Mouse (Mus musculus) limb, embryonic 13.5 days (tissue): ENCODE data around the gene Pigl. TPM values are rescaled to one million over a fixed set of nuclear protein-coding genes. Genes with fewer than 3 reads are reported as not detected.

Experiments used
- ATAC-seq: fragments of 200-750 bp; cut with Nextera tagmentation; 2 replicates; pipeline ENCODE4 v1.8.0; 2017; ENCODE audit warnings: low read depth, moderate number of reproducible peaks, moderate TSS enrichment; ENCODE audit not compliant: low FRiP score
- H3K27ac ChIP-seq: fragments of 300-500 bp; sonication (generic); 2 replicates; pipeline ENCODE4 v1.5.1; 2015; ENCODE audit warnings: inconsistent platforms, mild to moderate bottlenecking, moderate library complexity
- H3K27me3 ChIP-seq: fragments of 300-500 bp; sonication (generic); 2 replicates; pipeline ENCODE4 v1.6.1; 2015; ENCODE audit warnings: mild to moderate bottlenecking, inconsistent platforms
- H3K36me3 ChIP-seq: fragments of 300-500 bp; sonication (generic); 2 replicates; pipeline ENCODE4 v1.6.1; 2015; ENCODE audit warnings: inconsistent platforms, mild to moderate bottlenecking, moderate library complexity
- H3K4me1 ChIP-seq: fragments of 300-500 bp; sonication (generic); 2 replicates; pipeline ENCODE4 v1.6.1; 2015; ENCODE audit warnings: inconsistent platforms
- H3K4me2 ChIP-seq: fragments of 300-500 bp; sonication (generic); replicated peaks from 2 replicates; pipeline ENCODE4 v1.6.1; 2015; ENCODE audit warnings: inconsistent platforms, mild to moderate bottlenecking, moderate library complexity
- H3K4me3 ChIP-seq: fragments of 300-500 bp; sonication (generic); 2 replicates; pipeline ENCODE4 v1.5.1; 2015; ENCODE audit warnings: moderate library complexity, mild to moderate bottlenecking, inconsistent platforms
- H3K9ac ChIP-seq: fragments of 300-500 bp; sonication (generic); 2 replicates; pipeline ENCODE4 v1.6.1; 2015; ENCODE audit warnings: mild to moderate bottlenecking, inconsistent platforms
- H3K9me3 ChIP-seq: fragments of 300-500 bp; sonication (generic); 2 replicates; pipeline ENCODE4 v1.6.1; 2016; ENCODE audit warnings: inconsistent platforms
- WGBS: fragments of 180-500 bp; shearing (Covaris S2); methylation state at CpG from one replicate; pipeline ENCODE4 v1.1.7; 2015; 5-methylcytosine and 5-hydroxymethylcytosine counted together
- polyA plus RNA-seq: library from polyadenylated mRNA; unstranded; fragments of >200 nt; fragmentation: Nextera tagmentation; extraction: Ambion mirVana; gene quantifications from 2 replicates; pipeline ENCODE4 v1.2.1, GENCODE M21; 2015

Gene Pigl
- polyA plus RNA-seq = 8.9 and 9.6 TPM in 2 replicates

DNA sequence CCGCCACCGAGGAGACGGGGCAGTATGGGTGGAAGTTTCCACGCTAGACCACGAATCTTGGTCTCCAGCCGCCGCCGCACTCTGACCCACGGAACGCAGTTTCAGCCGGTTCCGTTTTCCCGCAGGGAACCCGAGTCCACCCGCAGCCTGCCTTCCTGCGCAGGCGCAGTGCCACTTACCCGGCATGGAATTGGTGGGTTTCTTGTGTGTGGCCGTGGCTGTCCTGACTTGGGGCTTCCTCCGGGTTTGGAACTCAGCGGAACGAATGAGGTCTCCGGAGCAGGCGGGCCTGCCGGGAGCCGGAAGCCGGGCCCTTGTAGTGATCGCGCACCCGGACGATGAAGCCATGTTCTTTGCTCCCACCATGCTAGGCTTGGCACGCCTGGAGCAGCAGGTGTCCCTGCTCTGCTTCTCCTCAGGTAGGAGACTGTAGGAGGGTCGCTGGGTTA is at the start of gene Pigl, which contains the start of gene Ncor1:
Pigl (plus strand) TSS at position 185 of the 449 bp plus-strand sequence.
Ncor1 (minus strand) TSS at position 266 of the 449 bp plus-strand sequence.
- WGBS = 0% methylated on average over 33 of the region's 33 CpGs
- ATAC-seq = peak; percentile 57

GRCm38 (mm10) chr11:62408848-62409247 is 49.4 kb upstream of the Pigl start:
- peaks cover 44% of the 10 kb centered on the region for H3K36me3 ChIP-seq
- 94% methylated on average over 2 of the region's 2 CpGs for WGBS
- H3K9ac ChIP-seq = no peak overlapping the region
- no peak overlapping the region for H3K27ac ChIP-seq
- H3K4me2 ChIP-seq = no peak overlapping the region
- no peaks in the 10 kb centered on the region for H3K9me3 ChIP-seq
- no peak overlapping the region for H3K4me3 ChIP-seq
- no peaks in the 10 kb centered on the region for H3K27me3 ChIP-seq
- ATAC-seq = no peak
- H3K4me1 ChIP-seq = no peaks in the 10 kb centered on the region

More for the DNA sequence above, at the start of gene Pigl, which contains the start of gene Ncor1:
- Histone ChIP-seq H3K9me3 (no peaks in the 10 kb centered on the region), H3K27ac (peak within 1 kb of the TSS; percentile 97), H3K4me1 (peaks cover 18% of the 10 kb centered on the region), H3K27me3 (no peaks in the 10 kb centered on the region), H3K9ac (peak within 1 kb of the TSS; percentile 99), H3K36me3 (no peaks in the 10 kb centered on the region), H3K4me2 (peak within 1 kb of the TSS; percentile 79), H3K4me3 (peak within 1 kb of the TSS; percentile 88)

DNA sequence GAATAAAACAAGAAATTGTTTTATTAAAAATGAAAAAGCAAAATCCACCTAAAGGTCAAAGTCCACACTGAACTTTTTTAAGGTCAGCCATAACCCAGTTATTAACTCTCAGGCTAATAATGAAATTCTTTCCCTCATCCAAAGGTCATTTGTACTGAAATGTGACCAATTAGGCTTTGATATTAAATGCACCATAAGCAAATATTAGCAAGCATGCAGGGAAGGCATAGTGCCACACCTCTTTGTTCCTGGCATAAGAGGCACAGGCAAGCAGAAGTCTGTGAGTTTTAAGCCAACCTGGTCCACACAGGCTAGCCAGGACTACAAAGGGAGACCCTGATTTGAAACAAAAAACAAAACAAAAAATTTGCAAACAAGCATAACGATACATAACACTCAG is 48.6 kb upstream of the Pigl start:
- H3K27ac ChIP-seq = no peak overlapping the region
- H3K4me3 ChIP-seq = no peak overlapping the region
- H3K9me3 ChIP-seq = no peaks in the 10 kb centered on the region
- no peaks in the 10 kb centered on the region for H3K4me1 ChIP-seq
- H3K36me3 ChIP-seq = peaks cover 49% of the 10 kb centered on the region
- H3K4me2 ChIP-seq = no peak overlapping the region
- 98% methylated on average over 1 of the region's 1 CpGs for WGBS
- no peak overlapping the region for H3K9ac ChIP-seq
- ATAC-seq = no peak
- no peaks in the 10 kb centered on the region for H3K27me3 ChIP-seq

GRCm38 (mm10) chr11:62415026-62415425 is 43.2 kb upstream of the Pigl start:
- Histone ChIP-seq H3K9me3 (no peaks in the 10 kb centered on the region), H3K4me1 (no peaks in the 10 kb centered on the region), H3K27me3 (no peaks in the 10 kb centered on the region), H3K4me3 (no peak overlapping the region), H3K27ac (no peak overlapping the region), H3K36me3 (peaks cover 61% of the 10 kb centered on the region), H3K9ac (no peak overlapping the region), H3K4me2 (no peak overlapping the region)
- 91% methylated on average over 4 of the region's 4 CpGs for WGBS
- ATAC-seq = no peak

DNA sequence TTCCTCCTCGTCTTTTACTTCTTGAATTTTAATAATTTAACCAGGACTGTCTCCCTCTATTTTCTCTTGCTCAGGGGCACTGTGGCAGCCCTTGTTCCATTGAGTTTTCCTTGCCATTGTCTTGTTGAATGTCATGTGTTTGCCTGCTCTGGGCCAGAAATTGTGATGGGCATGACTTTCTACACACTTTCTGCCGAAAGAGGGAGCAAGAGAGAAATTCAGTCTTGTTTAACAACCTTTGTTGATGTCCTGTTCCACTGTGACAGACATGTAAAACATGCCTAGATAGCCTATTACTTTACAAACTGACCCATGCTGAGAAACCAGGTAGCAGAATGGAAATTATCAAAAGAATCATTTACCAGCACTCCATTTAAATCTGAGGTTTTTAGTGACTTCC is 33.7 kb upstream of the Pigl start:
- no peak overlapping the region for H3K9ac ChIP-seq
- H3K27ac ChIP-seq = no peak overlapping the region
- no peaks in the 10 kb centered on the region for H3K27me3 ChIP-seq
- no peak overlapping the region for H3K4me3 ChIP-seq
- no peak overlapping the region for H3K4me2 ChIP-seq
- no peaks in the 10 kb centered on the region for H3K9me3 ChIP-seq
- 74% methylated on average over 2 of the region's 2 CpGs for WGBS
- no peaks in the 10 kb centered on the region for H3K4me1 ChIP-seq
- ATAC-seq = no peak
- H3K36me3 ChIP-seq = peaks cover 50% of the 10 kb centered on the region

GRCm38 (mm10) chr11:62426266-62426665 is 32.0 kb upstream of the Pigl start:
- no peak for ATAC-seq
- Histone ChIP-seq H3K9me3 (no peaks in the 10 kb centered on the region), H3K4me3 (no peak overlapping the region), H3K27me3 (no peaks in the 10 kb centered on the region), H3K36me3 (peaks cover 54% of the 10 kb centered on the region), H3K9ac (no peak overlapping the region), H3K27ac (no peak overlapping the region), H3K4me1 (no peaks in the 10 kb centered on the region), H3K4me2 (no peak overlapping the region)
- WGBS = 88% methylated on average over 5 of the region's 5 CpGs

DNA sequence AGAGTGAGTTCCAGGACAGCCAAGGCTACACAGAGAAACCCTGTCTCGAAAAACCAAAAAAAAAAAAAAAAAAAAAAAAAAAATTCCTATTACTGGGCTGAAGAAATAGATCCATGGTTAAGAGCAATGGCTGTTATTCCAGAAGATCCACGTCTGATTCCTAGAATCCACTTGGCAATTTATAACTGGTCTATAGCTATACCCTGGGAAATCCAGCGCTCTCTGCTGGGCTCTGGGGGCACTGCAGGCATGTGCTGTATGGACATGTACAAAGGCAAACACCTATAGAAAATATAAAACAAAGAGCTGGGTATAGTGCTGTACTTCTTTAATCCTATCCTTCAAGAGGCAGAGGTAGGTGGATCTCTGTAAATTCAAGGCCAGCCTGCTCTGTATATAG is 31.2 kb upstream of the Pigl start:
- peaks cover 54% of the 10 kb centered on the region for H3K36me3 ChIP-seq
- no peak overlapping the region for H3K4me2 ChIP-seq
- no peaks in the 10 kb centered on the region for H3K9me3 ChIP-seq
- no peaks in the 10 kb centered on the region for H3K27me3 ChIP-seq
- H3K4me1 ChIP-seq = no peaks in the 10 kb centered on the region
- no peak for ATAC-seq
- no peak overlapping the region for H3K4me3 ChIP-seq
- WGBS = 84% methylated on average over 2 of the region's 3 CpGs
- H3K9ac ChIP-seq = no peak overlapping the region
- no peak overlapping the region for H3K27ac ChIP-seq

DNA sequence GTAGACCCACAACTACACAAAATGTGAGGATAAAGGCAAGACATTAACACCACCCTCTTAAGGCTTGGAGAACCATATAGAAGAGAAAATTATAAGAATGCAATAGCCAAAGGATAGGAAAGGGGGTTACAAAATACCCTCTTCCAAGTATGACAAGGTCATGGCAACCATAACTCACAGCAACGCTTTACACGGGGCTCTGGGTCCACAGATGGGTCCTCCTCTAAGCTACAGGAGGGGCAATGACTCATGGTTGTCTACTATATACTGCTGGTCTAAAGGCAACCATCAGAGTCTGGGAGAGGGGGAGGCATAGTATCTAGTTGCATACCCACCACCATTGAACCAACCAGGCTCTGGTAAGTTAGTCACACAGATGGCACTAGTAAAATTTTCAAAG is 26.0 kb upstream of the Pigl start:
- WGBS = 87% methylated on average over 2 of the region's 2 CpGs
- Histone ChIP-seq H3K4me1 (no peaks in the 10 kb centered on the region), H3K36me3 (peaks cover 55% of the 10 kb centered on the region), H3K27me3 (no peaks in the 10 kb centered on the region), H3K4me3 (no peak overlapping the region), H3K9ac (no peak overlapping the region), H3K9me3 (no peaks in the 10 kb centered on the region), H3K4me2 (no peak overlapping the region), H3K27ac (no peak overlapping the region)
- no peak for ATAC-seq

DNA sequence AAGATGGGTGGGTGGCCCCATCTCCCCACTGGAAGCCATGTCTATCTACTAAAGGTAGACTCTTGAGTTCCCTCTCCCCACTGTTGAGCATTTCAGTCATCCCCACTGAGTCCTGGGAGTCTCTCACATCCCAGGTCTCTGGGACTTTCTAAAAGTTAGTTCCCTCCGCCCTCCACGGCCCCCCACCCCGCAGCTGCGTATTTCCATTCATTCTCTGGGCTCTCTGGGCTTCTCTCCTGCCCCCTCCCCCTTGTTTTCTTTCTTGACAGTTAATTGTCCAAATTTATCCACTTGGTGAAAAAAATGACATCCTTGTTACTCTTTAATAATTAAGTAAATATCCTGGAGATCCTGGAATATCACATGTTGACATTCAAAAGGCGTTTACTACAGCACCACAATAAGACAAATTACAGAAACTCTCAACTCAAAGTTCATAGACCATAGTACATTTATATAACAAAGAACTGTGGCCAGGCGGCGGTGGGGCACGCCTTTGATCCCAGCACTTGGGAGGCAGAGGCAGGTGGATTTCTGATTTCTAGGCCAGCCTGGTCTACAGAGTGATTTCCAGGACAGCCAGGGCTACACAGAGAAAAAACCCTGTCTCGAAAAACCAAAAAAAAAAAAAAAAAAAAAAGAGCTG is 17.5 kb upstream of the Pigl start:
- Histone ChIP-seq H3K27me3 (no peaks in the 10 kb centered on the region), H3K9ac (no peak overlapping the region), H3K4me3 (no peak overlapping the region), H3K36me3 (peaks cover 25% of the 10 kb centered on the region), H3K4me2 (no peak overlapping the region), H3K9me3 (no peaks in the 10 kb centered on the region), H3K27ac (no peak overlapping the region), H3K4me1 (no peaks in the 10 kb centered on the region)
- WGBS = 97% methylated on average over 9 of the region's 9 CpGs
- no peak for ATAC-seq

DNA sequence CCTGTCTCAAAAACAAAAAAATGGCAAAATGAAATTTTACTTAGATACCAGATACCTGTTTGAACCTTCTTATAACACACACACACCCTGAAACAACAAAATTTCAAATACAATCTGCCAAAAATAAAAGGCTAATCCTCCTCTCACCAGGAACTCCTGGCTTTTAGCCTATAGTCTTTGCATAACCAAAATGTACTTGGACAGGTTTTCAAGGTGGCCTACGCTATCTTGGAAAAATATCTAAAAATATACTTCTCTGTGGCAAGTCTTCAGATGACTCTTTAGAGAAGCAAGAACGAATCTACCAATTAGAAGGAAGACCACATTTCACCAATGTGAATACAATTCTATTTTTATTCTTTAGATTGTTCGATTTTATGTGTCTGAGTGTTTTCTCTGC is 12.5 kb upstream of the Pigl start:
- Histone ChIP-seq H3K27me3 (no peaks in the 10 kb centered on the region), H3K4me1 (no peaks in the 10 kb centered on the region), H3K4me2 (no peak overlapping the region), H3K36me3 (peaks cover 26% of the 10 kb centered on the region), H3K9me3 (no peaks in the 10 kb centered on the region), H3K4me3 (no peak overlapping the region), H3K27ac (no peak overlapping the region), H3K9ac (no peak overlapping the region)
- 94% methylated on average over 3 of the region's 3 CpGs for WGBS
- no peak for ATAC-seq

GRCm38 (mm10) chr11:62448971-62449370 is 9.3 kb upstream of the Pigl start:
- no peak overlapping the region for H3K4me2 ChIP-seq
- peaks cover 24% of the 10 kb centered on the region for H3K36me3 ChIP-seq
- H3K9me3 ChIP-seq = no peaks in the 10 kb centered on the region
- H3K9ac ChIP-seq = no peak overlapping the region
- no peak overlapping the region for H3K27ac ChIP-seq
- 93% methylated on average over 6 of the region's 6 CpGs for WGBS
- H3K27me3 ChIP-seq = no peaks in the 10 kb centered on the region
- H3K4me3 ChIP-seq = no peak overlapping the region
- H3K4me1 ChIP-seq = no peaks in the 10 kb centered on the region
- no peak for ATAC-seq

DNA sequence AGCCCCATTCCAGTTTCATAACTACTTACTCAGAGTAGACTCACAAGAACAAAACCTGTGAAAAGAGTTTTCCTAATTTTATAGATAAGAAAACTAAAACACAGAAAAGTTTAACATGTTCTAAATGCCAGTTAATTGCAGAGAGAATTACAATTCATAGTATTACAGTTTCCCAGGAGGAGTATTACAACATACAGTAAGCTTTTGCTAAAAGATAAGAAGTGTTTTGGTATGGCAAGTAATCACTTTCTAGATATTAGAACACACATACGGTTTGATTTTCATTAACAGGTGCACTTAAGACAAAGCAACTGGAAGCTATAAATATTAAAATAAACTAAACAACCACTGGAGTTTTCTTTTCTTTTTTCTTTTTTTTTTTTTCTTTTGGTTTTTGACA is 3.1 kb upstream of the Pigl start:
- 67% methylated on average over 1 of the region's 1 CpGs for WGBS
- no peaks in the 10 kb centered on the region for H3K27me3 ChIP-seq
- peaks cover 18% of the 10 kb centered on the region for H3K4me1 ChIP-seq
- H3K9ac ChIP-seq = no peak overlapping the region
- ATAC-seq = no peak
- no peaks in the 10 kb centered on the region for H3K9me3 ChIP-seq
- H3K4me3 ChIP-seq = peak overlapping the region; percentile 88; the same call in 1 of the 2 replicates
- no peak overlapping the region for H3K27ac ChIP-seq
- peaks cover 7% of the 10 kb centered on the region for H3K36me3 ChIP-seq
- peak overlapping the region; percentile 79 for H3K4me2 ChIP-seq

- WGBS = 10% methylated on average over 3 of the region's 3 CpGs
- H3K27ac ChIP-seq = no peak overlapping the region
- ATAC-seq = no peak
These were observed 2.2 kb upstream of the Pigl start for GRCm38 (mm10) chr11:62456021-62456482.

More at GRCm38 (mm10) chr11:62456021-62456482, 2.2 kb upstream of the Pigl start:
- Histone ChIP-seq H3K4me3 (peak overlapping the region; percentile 88), H3K27me3 (no peaks in the 10 kb centered on the region), H3K9me3 (no peaks in the 10 kb centered on the region), H3K9ac (peak overlapping the region; percentile 99), H3K4me2 (peak overlapping the region; percentile 79), H3K4me1 (peaks cover 18% of the 10 kb centered on the region), H3K36me3 (no peaks in the 10 kb centered on the region; the same call in 1 of the 2 replicates)
